Mouse (Mus musculus) lung, embryonic 16.5 days (tissue): ENCODE results near the gene H2al1c. TPM values are rescaled to one million over a fixed set of nuclear protein-coding genes. Genes with fewer than 3 reads are reported as not detected.
"Not testable (repeated sequence)": the region's sequence is repeated elsewhere in the genome, so short reads cannot be mapped to it uniquely, and the experiment has no call there.

Experiments used
- ATAC-seq: fragments of 200-750 bp; cut with Nextera tagmentation; 2 replicates; pipeline ENCODE4 v1.8.0; 2017; ENCODE audit warnings: low read depth, mild to moderate bottlenecking, moderate library complexity
- H3K27ac ChIP-seq: fragments of 300-500 bp; sonication (generic); 2 replicates; pipeline ENCODE4 v1.5.1; 2014; ENCODE audit warnings: mild to moderate bottlenecking, control low read depth, low read length
- H3K27me3 ChIP-seq: fragments of 300-500 bp; sonication (generic); 2 replicates; pipeline ENCODE4 v1.6.1; 2014; ENCODE audit warnings: low read depth, low read length, mixed read lengths; ENCODE audit not compliant: control insufficient read depth, insufficient read depth
- H3K36me3 ChIP-seq: fragments of 300-500 bp; sonication (generic); 2 replicates; pipeline ENCODE4 v1.6.1; 2014; ENCODE audit warnings: low read length; ENCODE audit not compliant: control insufficient read depth, insufficient read depth
- H3K4me1 ChIP-seq: fragments of 300-500 bp; sonication (generic); replicated peaks from 2 replicates; pipeline ENCODE4 v1.6.1; 2014; ENCODE audit warnings: low read length, mixed read lengths; ENCODE audit not compliant: control insufficient read depth, insufficient read depth
- H3K4me2 ChIP-seq: fragments of 300-500 bp; sonication (generic); 2 replicates; pipeline ENCODE4 v1.6.1; 2014; ENCODE audit warnings: low read depth, low read length, control low read depth
- H3K4me3 ChIP-seq: fragments of 300-500 bp; sonication (generic); 2 replicates; pipeline ENCODE4 v1.5.1; 2014; ENCODE audit warnings: mild to moderate bottlenecking, low read length, control low read depth
- H3K9ac ChIP-seq: fragments of 300-500 bp; sonication (generic); 2 replicates; pipeline ENCODE4 v1.6.1; 2014; ENCODE audit warnings: low read length, control low read depth
- H3K9me3 ChIP-seq: fragments of 300-500 bp; sonication (generic); 2 replicates; pipeline ENCODE4 v1.6.1; 2016; ENCODE audit warnings: low read length; ENCODE audit not compliant: control insufficient read depth
- WGBS: fragments of 180-500 bp; shearing (Covaris S2); extraction: QIAGEN DNeasy Blood & Tissue Kit; methylation state at CpG from one replicate; pipeline ENCODE4 v1.1.7; 2014; 5-methylcytosine and 5-hydroxymethylcytosine counted together
- polyA plus RNA-seq: library from polyadenylated mRNA; unstranded; fragments of >200 nt; fragmentation: Nextera tagmentation; extraction: Ambion mirVana; gene quantifications from 2 replicates; pipeline ENCODE4 v1.2.1, GENCODE M21; 2015

The H2al1c gene
- polyA plus RNA-seq = not detected in 2 replicates

- 69% methylated on average over 1 of the region's 6 CpGs for WGBS
- not testable (repeated sequence) for H3K9me3 ChIP-seq, ATAC-seq, H3K9ac ChIP-seq, H3K27ac ChIP-seq, H3K4me1 ChIP-seq, H3K27me3 ChIP-seq, H3K4me2 ChIP-seq, H3K36me3 ChIP-seq, H3K4me3 ChIP-seq
These were observed at the start of gene H2al1c for GRCm38 (mm10) chrX:11305355-11305754. H2al1c (plus strand) TSS chrX:11305655.

- Histone ChIP-seq H3K27me3 (no peaks in the 10 kb centered on the region), H3K4me1 (no peaks in the 10 kb centered on the region)
These were observed 40.5 kb upstream of the H2al1c start for GRCm38 (mm10) chrX:11264918-11265317.

GRCm38 (mm10) chrX:11267791-11268190 lies 37.7 kb upstream of the H2al1c start:
- 28% methylated on average over 7 of the region's 7 CpGs for WGBS
- Histone ChIP-seq H3K36me3 (no peaks in the 10 kb centered on the region), H3K4me2 (no peak overlapping the region), H3K9me3 (no peaks in the 10 kb centered on the region), H3K9ac (no peak overlapping the region), H3K4me3 (no peak overlapping the region), H3K27ac (no peak overlapping the region), H3K4me1 (no peaks in the 10 kb centered on the region), H3K27me3 (no peaks in the 10 kb centered on the region)
- ATAC-seq = peak; percentile 86

More at GRCm38 (mm10) chrX:11264918-11265317, 40.5 kb upstream of the H2al1c start:
- ATAC-seq = peak; percentile 51; the same call in 1 of the 2 replicates
- no peak overlapping the region for H3K9ac ChIP-seq
- H3K4me3 ChIP-seq = no peak overlapping the region
- 59% methylated on average over 8 of the region's 8 CpGs for WGBS
- no peak overlapping the region for H3K27ac ChIP-seq
- H3K36me3 ChIP-seq = no peaks in the 10 kb centered on the region
- H3K4me2 ChIP-seq = no peak overlapping the region
- no peaks in the 10 kb centered on the region for H3K9me3 ChIP-seq

- Histone ChIP-seq H3K27ac (no peak overlapping the region), H3K4me1 (no peaks in the 10 kb centered on the region), H3K9ac (no peak overlapping the region), H3K4me2 (no peak overlapping the region), H3K27me3 (no peaks in the 10 kb centered on the region), H3K4me3 (no peak overlapping the region), H3K36me3 (no peaks in the 10 kb centered on the region), H3K9me3 (no peaks in the 10 kb centered on the region)
- no peak for ATAC-seq
- WGBS = 82% methylated on average over 3 of the region's 3 CpGs
These were observed 36.4 kb upstream of the H2al1c start for GRCm38 (mm10) chrX:11269074-11269473.

DNA sequence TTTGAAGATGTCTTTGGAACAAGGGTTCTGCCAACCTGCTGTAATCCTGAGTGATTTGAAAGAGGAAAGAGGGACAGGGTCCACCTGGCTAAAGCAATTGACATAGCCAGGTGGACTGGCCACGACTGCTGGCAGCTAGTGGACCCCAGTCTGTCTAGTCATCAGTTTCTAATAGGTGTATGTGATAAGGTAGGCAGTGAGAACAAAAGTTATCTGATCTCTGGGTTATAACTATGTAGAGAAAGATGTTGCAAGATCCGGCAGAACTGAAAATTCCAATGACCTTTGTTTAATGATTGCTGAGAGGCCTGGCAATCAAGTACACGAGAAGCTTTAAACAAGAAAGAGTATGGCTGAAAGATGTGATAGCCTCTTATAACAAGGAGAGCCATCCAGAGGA lies 32.3 kb upstream of the H2al1c start:
- WGBS = 50% methylated on average over 3 of the region's 3 CpGs
- no peak overlapping the region for H3K27ac ChIP-seq
- no peak overlapping the region for H3K4me3 ChIP-seq
- no peak for ATAC-seq
- H3K4me2 ChIP-seq = no peak overlapping the region
- no peaks in the 10 kb centered on the region for H3K9me3 ChIP-seq
- H3K4me1 ChIP-seq = no peaks in the 10 kb centered on the region
- no peaks in the 10 kb centered on the region for H3K36me3 ChIP-seq
- no peak overlapping the region for H3K9ac ChIP-seq
- no peaks in the 10 kb centered on the region for H3K27me3 ChIP-seq

DNA sequence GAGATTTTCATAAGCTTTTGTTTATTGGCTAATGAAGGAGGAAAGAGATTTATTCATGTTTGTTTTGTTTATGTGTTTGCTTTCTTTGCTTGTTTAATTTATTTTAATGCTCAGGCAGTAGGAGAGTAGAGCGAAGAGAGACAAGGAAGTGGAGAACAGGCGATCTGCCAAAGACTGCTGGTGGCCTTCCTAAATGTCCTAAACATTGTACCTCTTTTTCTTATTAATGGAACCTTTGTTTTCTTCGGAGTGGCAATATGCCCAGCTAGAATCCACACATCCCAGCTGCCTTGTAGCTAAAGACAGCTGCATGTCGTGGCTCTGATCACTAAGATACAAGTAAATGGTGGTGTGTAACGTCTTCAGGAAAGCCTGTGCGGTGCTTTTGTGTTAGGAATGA lies 28.4 kb upstream of the H2al1c start:
- no peaks in the 10 kb centered on the region for H3K4me1 ChIP-seq
- H3K4me2 ChIP-seq = no peak overlapping the region
- H3K27ac ChIP-seq = no peak overlapping the region
- H3K4me3 ChIP-seq = no peak overlapping the region
- peak; percentile 51; the same call in 1 of the 2 replicates for ATAC-seq
- H3K27me3 ChIP-seq = no peaks in the 10 kb centered on the region; the same call in 1 of the 2 replicates
- no peaks in the 10 kb centered on the region for H3K36me3 ChIP-seq
- H3K9me3 ChIP-seq = no peaks in the 10 kb centered on the region
- no peak overlapping the region for H3K9ac ChIP-seq
- 44% methylated on average over 6 of the region's 6 CpGs for WGBS

DNA sequence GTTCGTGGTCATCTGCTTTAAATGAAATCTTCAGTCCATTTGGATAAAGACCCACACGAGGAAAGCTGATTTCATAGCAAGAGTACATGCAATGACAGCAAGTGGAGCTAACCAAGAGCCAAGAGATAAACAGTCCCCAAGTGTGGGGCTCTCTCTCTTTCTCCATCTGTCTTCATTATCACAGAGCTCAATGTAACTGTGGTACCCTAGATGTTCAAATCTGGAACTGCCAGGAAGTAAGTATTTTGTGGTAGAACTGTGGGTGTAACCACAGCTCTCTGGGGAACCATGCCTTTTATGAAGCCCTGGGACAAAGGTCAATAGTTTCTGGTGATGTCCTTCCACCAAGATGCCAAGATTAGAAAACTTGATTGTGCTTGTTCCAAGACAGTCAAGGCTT lies 24.7 kb upstream of the H2al1c start:
- Histone ChIP-seq H3K4me3 (no peak overlapping the region), H3K27me3 (no peaks in the 10 kb centered on the region; the same call in none of the 2 replicates), H3K9me3 (0 out of 2 replicates have a peak, but pooled peaks cover 3% of the 10 kb centered on the region), H3K27ac (no peak overlapping the region), H3K36me3 (no peaks in the 10 kb centered on the region), H3K4me1 (no peaks in the 10 kb centered on the region), H3K9ac (no peak overlapping the region), H3K4me2 (no peak overlapping the region)
- 73% methylated on average over 2 of the region's 2 CpGs for WGBS
- no peak for ATAC-seq

DNA sequence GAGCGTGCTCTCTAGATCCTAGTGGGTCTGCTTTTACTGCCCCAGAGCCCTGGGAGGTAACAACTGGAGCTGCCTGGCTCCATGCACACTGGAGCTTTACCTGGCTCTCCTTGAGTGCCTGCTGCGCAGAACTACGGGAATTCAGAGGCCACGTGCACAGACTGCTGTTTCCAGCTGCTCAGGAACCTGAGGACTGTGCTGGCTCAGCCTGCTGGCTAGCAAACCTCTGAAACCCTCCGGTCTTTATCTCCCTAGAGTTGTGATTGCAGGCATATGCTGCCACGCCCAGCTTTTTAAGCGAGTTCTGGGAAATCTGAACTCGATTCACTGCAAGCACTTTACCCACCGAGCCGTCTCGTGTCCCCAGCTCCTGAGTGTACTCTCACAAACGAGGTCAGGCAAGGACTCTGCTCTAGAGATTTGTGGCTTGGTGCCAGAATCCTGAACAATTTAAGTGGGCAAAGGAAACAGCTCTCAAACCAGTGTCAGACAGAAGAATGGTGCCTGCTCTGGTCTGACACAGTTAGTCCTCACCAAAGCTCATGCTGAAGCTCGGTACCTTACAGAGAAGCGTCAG lies 17.1 kb upstream of the H2al1c start:
- Histone ChIP-seq H3K9ac (no peak overlapping the region), H3K27me3 (no peaks in the 10 kb centered on the region; the same call in 1 of the 2 replicates), H3K9me3 (no peaks in the 10 kb centered on the region), H3K4me3 (no peak overlapping the region), H3K36me3 (no peaks in the 10 kb centered on the region), H3K4me2 (no peak overlapping the region), H3K27ac (no peak overlapping the region), H3K4me1 (no peaks in the 10 kb centered on the region)
- WGBS = 45% methylated on average over 14 of the region's 14 CpGs
- peak; percentile 68 for ATAC-seq

- Histone ChIP-seq H3K27ac (no peak overlapping the region), H3K36me3 (no peaks in the 10 kb centered on the region), H3K9me3 (no peaks in the 10 kb centered on the region), H3K4me2 (no peak overlapping the region), H3K27me3 (no peaks in the 10 kb centered on the region; the same call in 1 of the 2 replicates), H3K9ac (no peak overlapping the region), H3K4me1 (no peaks in the 10 kb centered on the region), H3K4me3 (no peak overlapping the region)
- no peak for ATAC-seq
- WGBS = 76% methylated on average over 4 of the region's 4 CpGs
These were observed 16.2 kb upstream of the H2al1c start for GRCm38 (mm10) chrX:11289244-11289643.
